Mouse (Mus musculus): ENCODE results near the gene Npc1l1. TPM values are rescaled to one million over a fixed set of nuclear protein-coding genes. Genes with fewer than 3 reads are reported as not detected.
A peak's percentile ranks its signal among the peaks of the same experiment; 100 is the strongest.

Gene Npc1l1
- polyA plus RNA-seq, 1 experiment from 2014 or later, result not detected

DNA sequence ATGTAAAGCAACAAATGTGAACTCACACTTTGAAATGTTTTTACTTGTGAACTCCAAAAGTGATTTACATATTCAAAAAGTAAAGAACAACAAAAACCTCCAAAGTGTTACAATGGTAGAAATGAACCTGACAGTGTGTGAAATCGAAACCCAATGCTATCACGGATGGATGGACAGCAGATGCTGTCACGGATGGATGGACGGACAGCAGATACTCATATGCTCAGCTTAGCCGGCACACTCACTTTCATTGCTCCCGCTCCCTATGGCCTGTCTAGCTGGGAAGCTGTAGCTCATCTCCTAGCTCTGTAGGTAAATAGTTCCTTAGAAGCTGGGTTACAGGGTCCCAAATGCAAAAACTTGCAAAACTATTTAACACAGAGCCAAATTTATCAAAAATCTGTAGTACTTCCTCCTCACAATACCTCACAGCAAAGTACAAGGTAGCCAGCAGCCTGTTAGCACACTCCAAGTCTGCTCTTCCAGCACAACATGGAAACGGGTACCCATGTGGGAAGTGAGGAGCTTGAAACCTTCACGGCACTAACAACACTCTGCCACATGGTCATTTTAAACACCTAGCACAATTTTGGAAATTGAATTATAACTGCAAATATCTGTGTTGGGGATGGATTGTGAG, 52.0 kb downstream of the Npc1l1 start:
- no peak overlapping the region for H3K27ac ChIP-seq (ENCODE audit: low read depth)
- no peaks in the 10 kb centered on the region for H3K27me3 ChIP-seq (ENCODE audit: insufficient read depth, low read length)
- no peaks in the 10 kb centered on the region for H3K9me3 ChIP-seq (ENCODE audit: low read depth, low read length)
- H3K4me1 ChIP-seq (ENCODE audit: insufficient read depth), result peaks cover 11% of the 10 kb centered on the region
- no peak for DNase-seq
- 79% methylated on average over 8 of the region's 8 CpGs for WGBS
- ATAC-seq (ENCODE audit: insufficient read depth), result no peak
- no peak overlapping the region for H3K9ac ChIP-seq
- H3K4me2 ChIP-seq, result no peak overlapping the region
- H3K4me3 ChIP-seq (ENCODE audit: low read depth, low read length), result no peak overlapping the region
- no peak for TF ChIP-seq CTCF (IDR thresholded peaks at IDR 0.05; ENCODE audit: low read depth)
- no peaks in the 10 kb centered on the region for H3K36me3 ChIP-seq (ENCODE audit: insufficient read depth)

GRCm38 (mm10) chr11:6175506-6175905, 54.4 kb downstream of the Npc1l1 start:
- H3K27me3 ChIP-seq (ENCODE audit: insufficient read depth, low read length), result no peaks in the 10 kb centered on the region

DNA sequence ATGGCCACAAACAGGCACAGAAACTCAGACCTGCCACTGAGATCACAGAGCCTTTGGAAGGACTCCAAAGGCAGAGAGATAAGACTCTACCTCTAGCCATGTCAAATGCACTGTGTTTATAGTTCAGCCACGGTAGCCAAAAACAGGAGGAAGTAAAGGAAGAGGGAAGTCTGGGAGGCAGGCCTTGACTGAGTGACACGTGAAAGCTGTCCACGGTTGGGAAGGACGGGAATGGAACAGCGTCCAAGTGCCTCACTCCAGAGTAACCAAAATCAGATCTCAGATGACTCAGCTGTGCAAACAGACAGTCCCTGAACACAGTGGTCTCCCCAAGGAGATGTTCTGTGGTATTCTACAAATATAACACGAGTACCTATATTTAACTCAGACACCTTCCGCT, 55.2 kb downstream of the Npc1l1 start:
- Histone ChIP-seq H3K4me2 (no peak overlapping the region), H3K9me3 (ENCODE audit: low read depth, low read length) (no peaks in the 10 kb centered on the region), H3K9ac (no peak overlapping the region), H3K36me3 (ENCODE audit: insufficient read depth) (no peaks in the 10 kb centered on the region), H3K4me3 (ENCODE audit: low read depth, low read length) (no peak overlapping the region), H3K27ac (ENCODE audit: low read depth) (peak overlapping the region; percentile 32; the same call in 1 of the 2 replicates), H3K27me3 (ENCODE audit: insufficient read depth, low read length) (no peaks in the 10 kb centered on the region), H3K4me1 (ENCODE audit: insufficient read depth) (peaks cover 11% of the 10 kb centered on the region)
- no peak for TF ChIP-seq CTCF (IDR thresholded peaks at IDR 0.05; ENCODE audit: low read depth)
- DNase-seq, result peak; percentile 59
- peak; percentile 63; the same call in 1 of the 2 replicates for ATAC-seq (ENCODE audit: insufficient read depth)
- WGBS, result 28% methylated on average over 7 of the region's 7 CpGs

More at GRCm38 (mm10) chr11:6175506-6175905, 54.4 kb downstream of the Npc1l1 start:
- H3K9ac ChIP-seq, result no peak overlapping the region
- H3K4me3 ChIP-seq (ENCODE audit: low read depth, low read length), result no peak overlapping the region
- H3K36me3 ChIP-seq (ENCODE audit: insufficient read depth), result no peaks in the 10 kb centered on the region
- H3K9me3 ChIP-seq (ENCODE audit: low read depth, low read length), result no peaks in the 10 kb centered on the region
- H3K4me2 ChIP-seq, result no peak overlapping the region
- ATAC-seq (ENCODE audit: insufficient read depth), result no peak
- H3K27ac ChIP-seq (ENCODE audit: low read depth), result no peak overlapping the region
- no peak for TF ChIP-seq CTCF (IDR thresholded peaks at IDR 0.05; ENCODE audit: low read depth)
- no peak for DNase-seq
- H3K4me1 ChIP-seq (ENCODE audit: insufficient read depth), result peaks cover 11% of the 10 kb centered on the region
- WGBS, result 15% methylated on average over 1 of the region's 1 CpGs

- no peaks in the 10 kb centered on the region for H3K27me3 ChIP-seq (ENCODE audit: insufficient read depth, low read length)
- no peak for ATAC-seq (ENCODE audit: insufficient read depth)
- no peaks in the 10 kb centered on the region for H3K4me1 ChIP-seq (ENCODE audit: insufficient read depth)
- H3K9me3 ChIP-seq (ENCODE audit: low read depth, low read length), result no peaks in the 10 kb centered on the region
- H3K4me3 ChIP-seq (ENCODE audit: low read depth, low read length), result no peak overlapping the region
- H3K4me2 ChIP-seq, result no peak overlapping the region
- DNase-seq, result no peak
- 74% methylated on average over 2 of the region's 2 CpGs for WGBS
- no peak overlapping the region for H3K9ac ChIP-seq
- TF ChIP-seq CTCF (IDR thresholded peaks at IDR 0.05; ENCODE audit: low read depth), result no peak
- no peaks in the 10 kb centered on the region for H3K36me3 ChIP-seq (ENCODE audit: insufficient read depth)
- no peak overlapping the region for H3K27ac ChIP-seq (ENCODE audit: low read depth)
These were observed 60.8 kb downstream of the Npc1l1 start for GRCm38 (mm10) chr11:6169041-6169663.

- H3K4me3 ChIP-seq (ENCODE audit: low read depth, low read length), result no peak overlapping the region
- no peaks in the 10 kb centered on the region for H3K36me3 ChIP-seq (ENCODE audit: insufficient read depth)
- H3K27me3 ChIP-seq (ENCODE audit: insufficient read depth, low read length), result no peaks in the 10 kb centered on the region
- no peak for ATAC-seq (ENCODE audit: insufficient read depth)
- H3K9ac ChIP-seq, result no peak overlapping the region
- no peak for DNase-seq
- H3K4me2 ChIP-seq, result no peak overlapping the region
- WGBS, result 89% methylated on average over 12 of the region's 12 CpGs
- H3K4me1 ChIP-seq (ENCODE audit: insufficient read depth), result no peaks in the 10 kb centered on the region
- no peak for TF ChIP-seq CTCF (IDR thresholded peaks at IDR 0.05; ENCODE audit: low read depth)
- no peaks in the 10 kb centered on the region for H3K9me3 ChIP-seq (ENCODE audit: low read depth, low read length)
- no peak overlapping the region for H3K27ac ChIP-seq (ENCODE audit: low read depth)
These were observed 63.6 kb downstream of the Npc1l1 start for GRCm38 (mm10) chr11:6166351-6166750.

DNA sequence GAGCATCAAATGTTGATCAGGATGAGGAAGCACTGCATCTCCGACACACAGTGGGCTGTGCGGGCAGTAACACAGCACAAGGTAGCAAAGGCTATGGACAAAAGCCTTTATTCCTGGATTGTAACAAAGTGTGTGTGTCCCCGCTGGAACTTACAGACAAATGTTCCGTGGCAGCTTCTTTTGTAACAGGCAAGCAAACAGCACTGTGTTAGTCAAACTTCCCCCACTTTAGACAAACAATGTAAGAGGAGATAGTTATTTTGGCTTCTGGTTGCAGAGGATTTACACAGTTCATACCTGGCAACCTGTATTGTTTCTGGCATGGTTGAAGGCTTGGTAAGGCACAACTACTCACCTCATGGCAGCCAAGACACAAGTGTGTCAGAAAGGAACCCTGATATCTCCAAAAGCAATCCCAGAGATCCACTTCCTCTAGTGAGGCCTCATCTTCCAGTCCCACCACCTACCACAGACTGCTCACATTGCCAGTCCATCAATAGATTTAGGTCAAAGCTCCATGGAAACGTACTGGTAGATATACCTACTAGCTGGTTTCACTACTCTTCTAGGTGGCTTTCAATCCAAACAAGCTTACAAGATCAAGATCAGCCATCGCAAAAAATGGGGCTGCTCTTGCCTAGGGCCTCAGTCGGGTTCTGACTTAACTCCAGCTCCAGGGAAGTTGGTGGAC, 64.4 kb downstream of the Npc1l1 start:
- no peak overlapping the region for H3K4me3 ChIP-seq (ENCODE audit: low read depth, low read length)
- H3K4me1 ChIP-seq (ENCODE audit: insufficient read depth), result no peaks in the 10 kb centered on the region
- no peak for DNase-seq
- TF ChIP-seq CTCF (IDR thresholded peaks at IDR 0.05; ENCODE audit: low read depth), result no peak
- no peak overlapping the region for H3K27ac ChIP-seq (ENCODE audit: low read depth)
- no peaks in the 10 kb centered on the region for H3K27me3 ChIP-seq (ENCODE audit: insufficient read depth, low read length)
- H3K9ac ChIP-seq, result no peak overlapping the region
- no peaks in the 10 kb centered on the region for H3K36me3 ChIP-seq (ENCODE audit: insufficient read depth)
- no peak overlapping the region for H3K4me2 ChIP-seq
- 84% methylated on average over 7 of the region's 7 CpGs for WGBS
- H3K9me3 ChIP-seq (ENCODE audit: low read depth, low read length), result no peaks in the 10 kb centered on the region
- ATAC-seq (ENCODE audit: insufficient read depth), result no peak

DNA sequence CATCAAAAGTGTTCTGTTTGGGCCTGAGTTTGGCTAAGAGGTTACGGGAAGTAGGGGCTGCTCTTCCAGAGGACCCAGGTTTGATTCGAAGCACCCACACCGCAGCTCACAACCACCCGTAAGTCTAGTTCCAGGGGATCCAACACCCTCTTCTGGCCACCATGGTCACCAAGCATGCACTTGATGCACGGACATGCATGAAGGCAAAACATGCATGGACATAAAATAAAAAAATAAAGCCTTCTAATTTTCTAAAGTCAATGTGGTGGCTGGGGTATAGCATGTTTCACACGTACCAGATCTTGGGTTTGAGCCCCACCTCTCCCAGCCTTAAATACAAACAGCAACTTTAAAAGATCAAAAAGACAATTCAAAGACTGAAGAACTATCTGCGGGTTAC, 65.2 kb downstream of the Npc1l1 start:
- Histone ChIP-seq H3K36me3 (ENCODE audit: insufficient read depth) (no peaks in the 10 kb centered on the region), H3K4me2 (no peak overlapping the region), H3K27me3 (ENCODE audit: insufficient read depth, low read length) (no peaks in the 10 kb centered on the region), H3K9me3 (ENCODE audit: low read depth, low read length) (no peaks in the 10 kb centered on the region), H3K4me3 (ENCODE audit: low read depth, low read length) (no peak overlapping the region), H3K9ac (no peak overlapping the region), H3K4me1 (ENCODE audit: insufficient read depth) (no peaks in the 10 kb centered on the region), H3K27ac (ENCODE audit: low read depth) (no peak overlapping the region)
- no peak for ATAC-seq (ENCODE audit: insufficient read depth)
- no peak for TF ChIP-seq CTCF (IDR thresholded peaks at IDR 0.05; ENCODE audit: low read depth)
- no peak for DNase-seq
- 94% methylated on average over 7 of the region's 7 CpGs for WGBS

All from lung, embryonic 14.5 days (tissue).